Mouse (Mus musculus) embryo, embryonic 11 days (tissue): ENCODE measurements at regions not wholly inside any gene's neighbourhood (a gene's known extent, or its start where the extent isn't known, plus 50 kb on each side); places are given as distances from the start of the nearest gene placed in this dataset.
"Not testable (repeated sequence)": the region's sequence is repeated elsewhere in the genome, so short reads cannot be mapped to it uniquely, and the experiment has no call there.

Experiments
- DNase-seq: peaks from one replicate; pipeline ENCODE4 v3.0.0-alpha.2; 2015

DNA sequence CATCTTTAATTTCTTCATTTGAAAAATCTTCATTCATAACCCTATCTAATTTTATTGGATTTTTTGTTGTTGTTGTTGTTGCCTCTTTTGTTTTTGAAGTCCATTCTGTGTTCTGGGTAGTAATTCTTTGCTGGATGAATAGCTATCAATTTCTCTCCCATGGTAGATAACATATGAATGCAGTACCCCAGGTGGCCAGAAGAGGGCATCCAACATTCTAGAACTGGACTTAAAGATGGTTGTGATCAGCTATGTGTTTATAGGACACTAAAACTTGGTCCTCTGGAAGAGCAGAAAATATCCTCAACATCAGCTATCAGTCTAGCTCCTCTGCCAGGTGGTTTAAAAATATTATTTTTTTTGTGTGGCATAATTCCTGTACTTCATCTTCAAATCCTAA lies 73.0 kb downstream of the Prl2c3 start:
- peak; percentile 3 for DNase-seq

DNA sequence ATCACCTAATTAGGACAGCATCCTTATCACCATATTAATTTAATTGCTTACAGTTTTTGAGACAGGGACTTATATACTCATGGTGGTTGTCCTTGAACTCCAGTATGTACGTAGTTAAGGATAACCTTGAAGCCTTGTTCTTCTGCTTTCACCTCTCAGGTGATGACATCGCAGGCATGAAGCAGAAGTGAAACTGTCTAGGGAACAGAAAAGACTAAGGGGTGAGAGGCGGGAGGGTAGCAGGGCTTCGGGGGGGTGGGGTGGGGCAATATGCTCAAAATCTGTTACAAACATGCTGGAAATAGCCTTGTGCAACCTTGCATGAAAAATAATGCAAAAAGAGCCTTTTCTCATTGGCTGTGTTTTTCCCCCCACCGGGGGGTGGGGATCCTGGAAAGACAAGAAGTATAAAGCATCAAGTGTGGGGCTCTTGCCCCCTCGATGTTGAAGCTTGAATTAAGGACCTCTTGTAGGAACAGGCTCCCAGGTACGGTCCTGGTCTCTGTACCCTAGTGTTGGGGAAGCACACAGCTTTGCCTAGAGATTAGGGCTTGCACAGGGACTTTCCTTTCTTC lies 81.8 kb downstream of the Prl2c3 start:
- DNase-seq, result not testable (repeated sequence)

DNA sequence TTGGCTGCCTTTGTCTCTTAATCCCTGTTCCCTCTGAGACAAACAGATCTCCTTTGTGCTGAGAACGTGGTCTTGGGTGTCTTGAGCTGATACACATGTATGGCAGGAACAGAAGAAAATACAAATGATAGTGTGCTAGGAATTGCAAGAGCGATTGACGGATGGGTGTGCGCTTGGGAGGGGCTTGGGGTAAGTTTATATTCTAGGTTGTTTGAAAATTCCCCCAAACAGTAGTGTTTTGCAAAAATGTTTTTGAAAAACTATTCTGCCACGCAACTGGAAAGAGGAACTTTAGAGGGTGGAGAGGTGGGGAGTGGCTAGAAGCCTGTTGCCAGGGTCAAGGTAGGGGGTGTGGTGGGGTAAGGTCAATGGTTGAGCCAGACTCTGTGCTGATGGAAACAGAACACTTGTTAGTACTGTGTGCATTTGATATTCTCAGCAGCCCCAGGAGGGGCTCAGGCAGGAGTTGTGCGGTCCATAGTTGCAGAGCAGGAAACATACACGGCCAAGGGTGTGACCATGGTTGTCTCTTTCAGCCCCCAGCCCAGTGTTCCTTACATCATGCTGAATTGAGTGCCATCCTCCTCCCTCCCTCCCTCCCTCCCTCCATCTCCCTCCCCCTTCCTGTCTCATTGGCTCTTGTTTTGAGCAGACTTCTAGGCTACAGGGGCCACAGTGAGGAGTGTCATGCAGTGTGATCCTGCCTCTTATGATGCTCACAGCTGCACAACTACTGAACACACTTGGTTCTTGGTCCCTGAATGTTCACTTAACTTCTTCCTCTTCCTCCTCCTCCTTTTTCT lies 88.2 kb downstream of the Prl2c3 start:
- no peak for DNase-seq

DNA sequence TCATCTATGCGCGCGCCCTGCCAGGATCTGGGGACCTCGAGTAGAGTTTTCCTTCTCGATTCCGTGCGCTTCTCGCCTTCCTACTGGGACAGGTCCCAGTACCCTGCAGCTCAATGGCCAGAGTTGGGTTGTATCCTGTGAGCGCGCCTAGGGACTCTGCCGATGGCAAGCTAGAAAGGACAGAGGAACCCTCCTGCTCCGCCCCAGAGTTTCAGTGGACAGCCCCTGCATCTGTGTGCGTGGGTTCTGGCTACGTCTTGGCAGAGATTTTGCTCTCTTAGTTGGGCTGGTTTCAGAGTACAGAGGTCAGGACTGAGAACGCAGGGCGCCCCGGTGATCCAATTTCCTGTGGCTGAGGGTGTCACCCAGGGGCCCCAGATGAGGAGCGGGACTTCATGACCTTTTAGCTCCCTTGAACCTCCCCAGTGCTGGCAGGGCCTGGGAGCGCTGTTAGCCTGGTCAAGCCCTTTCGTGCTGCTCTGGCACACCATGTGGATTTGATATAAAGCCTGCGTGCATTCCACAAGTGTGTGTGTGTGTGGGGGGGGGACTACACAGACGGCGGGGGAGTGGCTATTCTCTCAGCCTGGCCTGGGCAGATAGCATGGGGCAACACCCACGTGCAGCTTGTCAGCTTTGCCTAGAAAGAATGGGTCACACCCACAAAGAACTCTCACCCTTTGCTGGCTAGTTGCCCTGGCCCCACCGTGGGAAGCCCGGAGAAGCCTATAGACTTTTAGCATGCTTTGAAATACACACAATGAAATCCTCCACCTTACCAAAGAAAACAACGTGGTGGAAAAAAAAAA lies 96.9 kb downstream of the Prl2c3 start:
- not testable (repeated sequence) for DNase-seq

DNA sequence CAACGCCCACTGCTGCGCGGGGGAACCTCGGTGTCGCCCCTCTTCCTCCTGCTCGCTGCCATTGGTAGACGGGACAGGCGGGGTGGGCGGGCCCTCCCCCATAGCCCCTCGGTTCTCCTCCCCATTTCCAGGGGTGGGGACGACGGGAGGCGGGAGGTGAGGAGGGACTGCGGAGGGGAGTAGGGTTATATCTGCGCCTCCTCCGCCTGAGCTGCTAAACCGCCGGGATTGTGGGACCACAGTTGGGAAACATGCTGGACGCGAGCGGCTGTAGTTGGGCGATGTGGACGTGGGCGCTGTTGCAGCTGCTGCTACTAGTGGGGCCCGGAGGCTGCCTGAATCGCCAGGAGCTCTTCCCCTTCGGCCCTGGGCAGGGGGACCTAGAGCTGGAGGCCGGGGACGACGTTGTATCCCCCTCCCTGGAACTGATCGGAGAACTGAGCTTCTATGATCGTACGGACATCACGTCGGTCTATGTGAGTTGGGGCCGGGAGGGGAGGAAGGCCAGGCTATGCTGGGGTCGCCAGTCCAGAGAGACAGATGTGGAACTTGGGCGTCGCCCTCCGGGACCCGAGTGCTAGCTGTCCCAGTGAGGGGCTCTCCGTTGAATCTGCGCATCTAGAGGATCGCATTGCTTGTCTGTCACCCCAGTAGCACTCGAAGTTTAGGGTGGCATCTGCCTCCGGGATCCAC lies 97.6 kb downstream of the Prl2c3 start:
- DNase-seq, result not testable (repeated sequence)

DNA sequence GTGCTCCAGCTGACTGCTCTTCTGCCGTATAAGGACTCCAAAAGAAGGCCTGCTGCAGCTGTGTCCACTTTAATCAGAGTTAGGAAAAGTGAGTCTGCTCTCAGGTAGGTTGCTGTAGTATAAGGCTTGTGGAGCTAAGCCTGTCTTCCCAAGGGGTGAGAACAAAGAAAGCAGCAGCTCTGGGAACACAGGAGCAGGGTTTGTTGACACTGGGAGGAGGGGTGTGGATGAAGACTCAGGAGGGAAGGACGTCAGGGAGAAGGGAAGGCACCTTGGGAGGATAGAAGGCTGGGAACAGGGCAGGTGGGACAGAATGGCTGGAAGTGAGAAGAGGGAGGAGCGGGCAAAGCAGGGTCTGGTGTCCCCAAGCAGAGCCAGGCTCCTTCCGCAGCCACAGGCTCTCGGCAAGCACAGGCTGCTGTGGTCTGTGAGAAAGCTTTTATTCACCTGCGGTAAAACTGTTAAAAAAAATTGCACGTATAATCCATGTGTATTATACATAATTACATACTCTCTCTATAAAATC lies 106.2 kb downstream of the Prl2c3 start:
- DNase-seq, result not testable (repeated sequence)

DNA sequence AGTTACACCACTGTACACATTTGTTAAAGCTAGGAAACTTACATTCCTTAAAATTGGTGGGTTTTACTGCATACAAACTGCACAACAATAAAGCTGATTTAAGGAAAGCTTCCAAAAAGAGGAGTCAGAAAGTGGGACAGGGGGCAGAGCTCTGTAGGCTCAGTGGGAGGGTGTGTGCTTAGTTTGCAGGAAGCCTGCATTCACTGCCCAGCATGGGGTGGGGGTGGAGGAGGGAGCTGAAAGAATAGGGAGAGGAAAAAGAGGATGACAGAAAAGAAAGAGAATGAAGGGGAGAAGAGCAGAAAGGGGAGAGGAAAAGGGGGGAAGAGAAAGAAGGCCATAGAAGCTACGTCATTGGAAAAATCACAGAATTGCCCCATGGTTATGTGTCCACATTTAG lies 111.1 kb downstream of the Prl2c3 start:
- not testable (repeated sequence) for DNase-seq

DNA sequence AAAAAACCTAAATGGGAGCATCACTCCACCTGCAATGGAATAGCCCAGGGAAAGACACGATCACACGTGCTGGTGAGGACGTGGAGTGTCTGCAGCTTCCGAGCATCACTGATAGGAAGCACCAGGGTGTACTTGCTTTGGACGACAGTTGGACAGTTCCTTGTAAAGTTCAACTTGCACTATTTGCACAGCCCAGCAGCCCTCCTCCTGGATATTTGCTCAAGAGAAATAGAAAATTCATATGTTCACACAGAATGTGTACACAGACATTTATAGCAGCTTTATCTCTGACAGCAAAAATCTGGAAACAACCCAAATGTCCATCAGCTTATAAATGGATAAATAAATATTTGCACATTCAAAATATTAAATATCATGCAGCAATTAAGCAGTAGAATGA lies 111.7 kb downstream of the Prl2c3 start:
- not testable (repeated sequence) for DNase-seq

DNA sequence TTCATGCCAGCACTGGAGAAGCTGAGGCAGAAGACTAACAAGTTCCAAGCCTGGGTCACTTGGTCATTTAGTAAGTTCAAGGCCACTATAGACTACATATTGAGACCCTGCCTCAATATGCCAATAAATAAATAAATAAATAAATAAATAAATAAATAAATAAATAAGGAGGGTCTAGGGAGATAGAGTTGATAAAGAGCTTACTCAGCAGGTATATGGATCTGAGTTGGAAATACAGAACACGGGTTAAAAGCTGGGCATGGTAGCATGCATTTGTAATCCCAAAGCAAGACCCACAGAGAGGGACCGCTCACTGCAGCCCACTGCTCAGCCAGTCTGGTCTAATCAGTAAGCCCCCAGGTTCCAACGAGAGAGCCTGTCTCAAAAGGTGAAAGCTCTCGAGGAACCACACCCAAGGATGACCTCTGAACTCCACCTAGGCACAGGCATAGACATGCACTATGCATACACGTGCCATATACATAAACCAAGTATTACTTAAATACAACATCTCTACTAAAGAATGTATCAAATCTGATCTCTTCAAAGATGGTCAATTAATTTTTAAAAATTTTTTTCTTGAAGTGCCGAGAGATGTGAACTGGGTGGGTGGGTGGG lies 115.4 kb downstream of the Ero1lb start:
- DNase-seq, result not testable (repeated sequence)

DNA sequence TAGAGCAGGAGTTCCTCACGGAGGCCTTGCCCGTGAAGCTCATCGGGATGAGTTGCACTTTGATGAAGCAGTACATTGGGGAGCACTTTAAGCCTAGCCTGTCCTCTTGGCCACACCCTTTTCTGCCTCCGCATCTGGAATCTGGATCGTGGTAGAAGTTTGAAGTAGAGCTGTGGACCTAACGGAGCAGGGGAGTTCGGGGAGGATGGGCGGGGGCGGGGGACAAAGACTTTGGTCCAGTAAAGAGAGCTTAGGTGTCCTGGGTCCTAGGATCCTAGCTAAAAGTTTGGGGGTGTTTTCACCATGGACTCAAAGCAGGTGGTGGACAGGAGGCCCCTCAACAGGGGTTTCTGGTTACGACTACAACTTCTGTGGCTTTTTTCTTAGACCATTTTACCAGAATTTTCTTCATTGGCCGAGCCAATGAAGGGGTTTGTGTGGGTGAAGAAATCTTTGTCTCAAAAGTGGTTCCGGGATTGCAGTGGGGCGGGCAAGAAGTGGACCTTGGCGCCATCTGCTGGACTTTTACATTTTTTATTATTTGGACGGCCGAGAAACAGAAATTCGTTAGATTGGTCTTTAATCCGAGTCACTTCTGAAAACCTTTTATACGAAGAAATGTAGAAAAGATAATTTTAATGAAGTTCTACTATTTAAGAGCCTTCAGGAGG lies 114.7 kb downstream of the Ero1lb start:
- DNase-seq, result peak; percentile 67

DNA sequence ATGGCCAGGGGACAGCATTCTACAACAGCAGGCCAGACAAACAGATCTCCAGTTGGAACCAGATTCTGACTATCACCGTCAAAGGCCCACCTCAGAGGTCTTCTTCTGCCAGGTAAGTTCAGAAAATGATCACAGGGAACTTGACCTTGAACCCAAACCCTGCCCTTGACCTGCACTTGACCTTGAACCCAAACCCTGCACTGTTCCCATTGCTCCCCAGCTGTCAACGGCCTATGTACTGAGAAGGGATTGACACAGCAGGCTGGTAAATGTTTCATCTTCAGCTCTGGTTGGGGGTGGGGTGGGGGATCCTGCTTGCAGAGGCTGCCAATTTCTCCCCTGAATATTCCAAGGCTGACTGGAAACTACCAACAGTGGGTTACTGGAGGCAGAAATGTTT lies 111.7 kb downstream of the Ero1lb start:
- no peak for DNase-seq

DNA sequence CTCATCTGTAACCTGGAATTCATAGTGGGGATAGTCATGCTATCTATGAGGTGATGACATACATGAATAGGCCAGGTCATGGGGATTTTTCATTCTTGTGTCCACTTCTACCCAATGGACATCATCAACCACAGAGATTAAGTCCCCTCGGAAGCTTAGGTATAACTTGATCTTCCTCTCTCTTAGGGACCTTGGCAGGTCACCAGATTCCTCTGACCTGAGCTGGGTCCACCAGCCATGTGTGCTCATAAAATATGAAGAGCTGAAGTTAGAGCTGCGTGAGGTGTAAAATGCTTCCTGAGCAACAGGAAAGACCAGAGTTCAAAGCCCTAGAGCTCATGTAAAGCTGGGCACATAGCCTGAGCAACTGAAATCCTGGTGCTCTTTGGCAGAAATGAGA lies 105.3 kb downstream of the Ero1lb start:
- DNase-seq, result not testable (repeated sequence)

DNA sequence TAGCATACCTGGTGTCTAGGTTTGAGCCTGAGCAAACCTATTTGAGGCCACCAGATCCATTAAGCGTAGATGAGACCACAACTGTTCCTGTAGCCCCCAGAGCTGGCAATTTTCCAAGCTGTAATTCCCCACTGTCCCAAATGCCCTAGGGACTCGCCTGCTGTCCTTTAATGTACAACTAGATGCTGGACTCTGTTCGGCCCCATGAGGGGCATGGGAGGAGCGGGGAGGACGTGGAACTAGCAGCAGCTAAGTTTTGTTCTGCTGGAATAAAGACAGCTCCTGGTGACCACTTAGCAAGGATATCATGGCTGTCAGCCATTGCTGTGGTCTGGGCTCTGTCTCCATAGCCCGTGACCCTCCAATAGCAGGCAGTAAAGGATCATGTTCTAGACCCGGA lies 103.1 kb downstream of the Ero1lb start:
- not testable (repeated sequence) for DNase-seq

DNA sequence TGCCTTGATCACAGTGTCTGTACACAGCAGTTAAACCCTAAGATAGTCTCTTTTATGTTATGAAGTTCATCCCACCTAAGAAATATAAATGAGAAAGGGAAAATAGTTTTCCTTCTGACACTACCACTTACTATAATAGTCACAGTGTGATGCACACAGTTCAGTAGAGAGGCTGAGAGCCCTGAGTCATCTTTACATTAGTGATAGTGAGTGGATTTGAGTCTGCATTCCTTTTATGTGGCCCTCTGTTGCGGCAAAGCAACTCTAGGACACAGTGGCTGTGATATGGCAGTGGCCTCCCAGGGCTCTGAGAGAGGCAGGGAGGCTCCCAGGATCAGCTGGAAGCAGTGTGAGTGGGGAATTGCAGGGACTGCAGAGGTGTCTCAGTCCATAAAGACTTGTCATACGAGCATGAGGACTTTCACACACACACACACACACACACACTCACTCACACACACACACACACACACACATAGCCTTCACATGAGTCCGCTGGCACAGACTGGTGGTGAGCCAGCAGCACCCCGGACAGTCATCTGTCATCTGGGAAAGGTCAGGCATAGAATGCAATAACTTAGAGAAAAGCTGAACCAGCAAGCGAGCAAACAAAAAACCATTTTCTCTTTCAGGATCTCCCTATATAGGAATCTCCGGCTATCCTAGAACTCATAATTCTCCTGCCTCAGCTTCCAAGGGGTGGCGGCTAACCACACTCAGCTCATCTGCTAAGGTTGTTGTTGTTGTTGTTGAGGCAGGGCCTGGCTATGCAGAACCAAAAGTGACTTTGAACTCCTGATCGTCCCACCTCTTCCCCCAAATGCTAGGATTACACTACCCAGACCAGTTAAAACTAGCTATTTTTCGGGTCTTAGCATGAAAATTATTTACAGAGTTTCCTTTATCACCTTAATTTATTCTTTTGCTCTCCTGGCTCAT lies 102.3 kb downstream of the Ero1lb start:
- not testable (repeated sequence) for DNase-seq

DNA sequence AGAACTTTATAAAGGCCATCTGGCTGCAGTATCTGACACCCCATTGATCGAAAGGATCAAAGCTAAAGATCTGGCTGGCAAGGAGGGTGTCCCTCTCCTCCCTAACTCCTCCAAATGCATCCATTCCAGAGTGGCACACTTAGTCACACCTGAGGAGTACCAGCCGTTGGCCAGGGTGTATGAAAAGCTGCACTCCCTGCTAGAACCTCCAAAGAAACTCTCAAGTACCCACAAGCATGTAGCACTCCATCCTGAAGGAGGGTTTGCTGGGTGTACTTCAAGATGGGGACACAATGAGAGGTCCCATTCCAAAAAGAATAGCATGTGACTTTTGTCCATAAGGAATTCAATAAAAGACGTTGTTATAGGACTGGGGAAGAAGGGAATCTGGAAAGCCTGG lies 100.4 kb downstream of the Ero1lb start:
- DNase-seq, result not testable (repeated sequence)
